Mouse (Mus musculus) NIH3T3 (cell line): ENCODE data around the gene Armc8.

Experiments used
- DNase-seq: peaks from one replicate; pipeline ENCODE4 v3.0.0-alpha.2; 2012; ENCODE audit warnings: low read depth

Gene Armc8

GRCm38 (mm10) chr9:99446259-99446658 is 122.4 kb downstream of the Armc8 start:
- no peak for DNase-seq

- DNase-seq: peak; percentile 58
These were observed 124.0 kb downstream of the Armc8 start for GRCm38 (mm10) chr9:99444590-99445178.

- no peak for DNase-seq
These were observed 126.9 kb downstream of the Armc8 start for GRCm38 (mm10) chr9:99441647-99442433.

GRCm38 (mm10) chr9:99440941-99441340 is 127.8 kb downstream of the Armc8 start:
- DNase-seq: no peak

- no peak for DNase-seq
These were observed 129.6 kb downstream of the Armc8 start for GRCm38 (mm10) chr9:99439064-99439463.

- no peak for DNase-seq
These were observed 130.7 kb downstream of the Armc8 start for GRCm38 (mm10) chr9:99437781-99438565.

- peak; percentile 52 for DNase-seq
These were observed 131.5 kb downstream of the Armc8 start, which contains the start of gene Mras for GRCm38 (mm10) chr9:99437031-99437764. Mras (minus strand) TSS chr9:99437381.

GRCm38 (mm10) chr9:99436182-99437030 is 132.3 kb downstream of the Armc8 start:
- DNase-seq: peak; percentile 74

GRCm38 (mm10) chr9:99435619-99436181 is 133.0 kb downstream of the Armc8 start:
- peak; percentile 62 for DNase-seq

GRCm38 (mm10) chr9:99434892-99435618 is 133.6 kb downstream of the Armc8 start:
- DNase-seq: peak; percentile 58

GRCm38 (mm10) chr9:99432478-99432877 is 136.2 kb downstream of the Armc8 start:
- no peak for DNase-seq

GRCm38 (mm10) chr9:99431963-99432362 is 136.7 kb downstream of the Armc8 start:
- no peak for DNase-seq

GRCm38 (mm10) chr9:99431346-99431745 is 137.4 kb downstream of the Armc8 start:
- DNase-seq: no peak

GRCm38 (mm10) chr9:99430806-99431205 is 137.9 kb downstream of the Armc8 start:
- DNase-seq: peak; percentile 62

- DNase-seq: no peak
These were observed 138.9 kb downstream of the Armc8 start for GRCm38 (mm10) chr9:99429845-99430244.

- no peak for DNase-seq
These were observed 139.9 kb downstream of the Armc8 start for GRCm38 (mm10) chr9:99428601-99429331.
